Mouse (Mus musculus): ENCODE measurements at regions not wholly inside any gene's neighbourhood (a gene's known extent, or its start where the extent isn't known, plus 50 kb on each side); places are given as distances from the start of the nearest gene placed in this dataset.

- TF ChIP-seq CTCF (IDR thresholded peaks at IDR 0.05; ENCODE audit: insufficient read depth, low read length) = no peak
- no peak for TF ChIP-seq POLR2A (IDR thresholded peaks at IDR 0.05; ENCODE audit: borderline replicate concordance, extremely low read depth, low read depth, low read length)
Observed at GRCm38 (mm10) chr3:148558592-148559157, 431.7 kb downstream of the Adgrl2 start.
